Mouse (Mus musculus): ENCODE measurements around the gene Golph3. TPM values are rescaled to one million over a fixed set of nuclear protein-coding genes. Genes with fewer than 3 reads are reported as not detected.

Golph3 gene
- polyA plus RNA-seq, 1 experiment from 2014 or later = 94.8 TPM

DNA sequence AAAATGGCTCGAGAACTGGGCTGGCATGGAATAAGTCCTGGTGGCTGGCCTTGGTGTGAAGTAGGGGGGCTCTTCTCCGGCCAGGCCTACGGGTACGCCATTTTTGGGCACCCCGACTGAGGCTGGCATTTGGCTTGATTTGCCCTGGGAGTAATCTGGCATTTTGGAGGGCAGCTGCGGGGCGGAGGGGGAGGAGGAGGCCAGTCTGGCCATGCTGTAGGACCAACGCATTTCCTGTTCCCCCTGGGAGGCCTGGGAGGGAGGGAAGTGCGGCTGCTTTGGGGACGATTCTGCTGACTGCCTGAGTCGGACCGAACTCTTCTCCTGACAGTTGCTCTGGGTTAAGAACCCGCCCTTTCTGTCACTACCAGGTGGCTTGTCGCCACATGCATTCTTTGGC, 52.2 kb downstream of the Golph3 start:
- H3K4me3 ChIP-seq = no peak overlapping the region
- no peak overlapping the region for H3K9ac ChIP-seq (replicated peaks)
- H3K9me3 ChIP-seq = no peaks in the 10 kb centered on the region
- peaks cover 23% of the 10 kb centered on the region for H3K27me3 ChIP-seq
- H3K4me1 ChIP-seq = peaks cover 27% of the 10 kb centered on the region
- ATAC-seq (ENCODE audit: low FRiP score, low read depth) = no peak
- H3K36me3 ChIP-seq = no peaks in the 10 kb centered on the region
- WGBS = 85% methylated on average over 14 of the region's 14 CpGs
- no peak overlapping the region for H3K4me2 ChIP-seq (replicated peaks)
- no peak overlapping the region for H3K27ac ChIP-seq (replicated peaks)

GRCm38 (mm10) chr15:12373918-12374317, 52.7 kb downstream of the Golph3 start:
- WGBS = 84% methylated on average over 6 of the region's 6 CpGs
- ATAC-seq (ENCODE audit: low FRiP score, low read depth) = no peak
- Histone ChIP-seq H3K9ac (replicated peaks) (no peak overlapping the region), H3K27ac (replicated peaks) (no peak overlapping the region), H3K4me3 (no peak overlapping the region), H3K27me3 (peaks cover 23% of the 10 kb centered on the region), H3K36me3 (no peaks in the 10 kb centered on the region), H3K4me1 (peaks cover 27% of the 10 kb centered on the region), H3K4me2 (replicated peaks) (no peak overlapping the region), H3K9me3 (no peaks in the 10 kb centered on the region)

- Histone ChIP-seq H3K36me3 (no peaks in the 10 kb centered on the region), H3K4me3 (peak overlapping the region; percentile 37; the same call in 1 of the 2 replicates), H3K9ac (replicated peaks) (peak overlapping the region; percentile 31; the same call in 1 of the 2 replicates), H3K4me1 (peaks cover 27% of the 10 kb centered on the region), H3K27ac (replicated peaks) (no peak overlapping the region), H3K4me2 (replicated peaks) (peak overlapping the region; percentile 57), H3K27me3 (peaks cover 20% of the 10 kb centered on the region), H3K9me3 (no peaks in the 10 kb centered on the region)
- 68% methylated on average over 18 of the region's 18 CpGs for WGBS
- ATAC-seq (ENCODE audit: low FRiP score, low read depth) = no peak
Observed at GRCm38 (mm10) chr15:12374916-12375315, 53.7 kb downstream of the Golph3 start.

DNA sequence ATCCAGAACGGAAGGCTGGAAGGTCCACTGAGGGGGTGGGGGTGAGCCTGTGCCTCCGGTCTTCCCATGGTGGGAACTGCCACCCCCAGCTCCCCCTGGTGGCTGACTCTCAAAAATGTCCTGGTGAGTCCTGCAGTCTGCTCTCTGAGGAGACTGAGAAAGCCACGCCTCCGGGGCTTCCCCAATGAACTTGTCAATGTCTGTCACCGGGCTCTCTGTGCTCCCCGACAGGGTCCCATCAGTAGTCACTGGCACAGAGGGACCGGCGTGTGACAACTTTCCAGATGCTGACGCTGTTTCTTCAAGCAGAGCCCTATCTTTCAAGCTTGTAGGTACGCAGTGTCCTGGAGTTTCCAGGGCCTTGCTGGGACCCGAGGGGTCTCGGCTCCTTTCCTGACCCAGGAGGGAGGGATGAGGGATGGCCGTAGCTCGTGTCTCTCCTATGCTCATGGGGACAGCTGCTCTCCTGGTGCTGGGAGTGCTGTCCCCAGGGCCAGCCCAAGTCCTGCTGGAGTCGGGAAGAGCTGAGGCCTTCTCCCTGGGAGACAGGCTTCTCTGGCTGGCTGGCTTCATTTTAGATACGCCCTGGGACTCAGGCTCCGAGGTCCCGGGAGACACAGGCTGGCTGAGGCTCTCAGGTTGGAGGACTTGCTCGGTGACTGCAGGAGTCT, 54.5 kb downstream of the Golph3 start:
- Histone ChIP-seq H3K4me1 (peaks cover 27% of the 10 kb centered on the region), H3K4me3 (peak overlapping the region; percentile 37), H3K9ac (replicated peaks) (peak overlapping the region; percentile 28), H3K27ac (replicated peaks) (peak overlapping the region; percentile 60; the same call in 1 of the 2 replicates), H3K27me3 (peaks cover 15% of the 10 kb centered on the region; the same call in 1 of the 2 replicates), H3K36me3 (no peaks in the 10 kb centered on the region), H3K9me3 (no peaks in the 10 kb centered on the region), H3K4me2 (replicated peaks) (peak overlapping the region; percentile 57)
- 2% methylated on average over 19 of the region's 19 CpGs for WGBS
- ATAC-seq (ENCODE audit: low FRiP score, low read depth) = peak; percentile 79

- no peak for ATAC-seq (ENCODE audit: low FRiP score, low read depth)
- Histone ChIP-seq H3K4me2 (replicated peaks) (peak overlapping the region; percentile 57), H3K27me3 (peaks cover 15% of the 10 kb centered on the region; the same call in 1 of the 2 replicates), H3K9ac (replicated peaks) (peak overlapping the region; percentile 28; the same call in 1 of the 2 replicates), H3K4me3 (peak overlapping the region; percentile 37), H3K9me3 (no peaks in the 10 kb centered on the region), H3K27ac (replicated peaks) (peak overlapping the region; percentile 60; the same call in 1 of the 2 replicates), H3K4me1 (peaks cover 23% of the 10 kb centered on the region), H3K36me3 (no peaks in the 10 kb centered on the region)
- 38% methylated on average over 13 of the region's 13 CpGs for WGBS
Observed at GRCm38 (mm10) chr15:12376491-12377069, 55.3 kb downstream of the Golph3 start.

- Histone ChIP-seq H3K9ac (replicated peaks) (no peak overlapping the region), H3K27me3 (peaks cover 10% of the 10 kb centered on the region; the same call in 1 of the 2 replicates), H3K9me3 (no peaks in the 10 kb centered on the region), H3K36me3 (no peaks in the 10 kb centered on the region), H3K4me2 (replicated peaks) (no peak overlapping the region), H3K4me3 (no peak overlapping the region), H3K27ac (replicated peaks) (no peak overlapping the region), H3K4me1 (peaks cover 19% of the 10 kb centered on the region)
- no peak for ATAC-seq (ENCODE audit: low FRiP score, low read depth)
- 79% methylated on average over 10 of the region's 10 CpGs for WGBS
Observed at GRCm38 (mm10) chr15:12377800-12378199, 56.5 kb downstream of the Golph3 start.

DNA sequence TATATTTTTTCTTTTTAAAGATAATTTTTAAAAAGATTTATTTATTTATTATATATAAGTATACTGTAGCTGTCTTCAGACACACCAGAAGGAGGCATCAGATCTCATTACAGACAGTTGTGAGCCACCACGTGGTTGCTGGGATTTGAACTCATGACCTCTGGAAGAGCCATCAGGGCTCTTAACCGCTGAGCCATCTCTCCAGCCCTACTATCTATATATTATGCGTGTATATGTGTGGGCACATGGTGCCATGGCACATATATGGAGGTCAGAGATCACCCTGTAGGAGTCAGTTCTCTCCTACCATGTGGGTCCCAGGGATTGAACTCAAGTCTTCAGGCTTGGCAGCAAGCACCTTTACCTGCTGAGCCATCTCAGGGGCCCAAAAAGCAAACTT, 58.8 kb downstream of the Golph3 start:
- no peaks in the 10 kb centered on the region for H3K36me3 ChIP-seq
- ATAC-seq (ENCODE audit: low FRiP score, low read depth) = no peak
- no peak overlapping the region for H3K27ac ChIP-seq (replicated peaks)
- H3K9me3 ChIP-seq = no peaks in the 10 kb centered on the region
- H3K4me1 ChIP-seq = peaks cover 18% of the 10 kb centered on the region
- H3K4me3 ChIP-seq = no peak overlapping the region
- WGBS = 90% methylated on average over 3 of the region's 3 CpGs
- H3K27me3 ChIP-seq = no peaks in the 10 kb centered on the region
- H3K4me2 ChIP-seq (replicated peaks) = no peak overlapping the region
- H3K9ac ChIP-seq (replicated peaks) = no peak overlapping the region

DNA sequence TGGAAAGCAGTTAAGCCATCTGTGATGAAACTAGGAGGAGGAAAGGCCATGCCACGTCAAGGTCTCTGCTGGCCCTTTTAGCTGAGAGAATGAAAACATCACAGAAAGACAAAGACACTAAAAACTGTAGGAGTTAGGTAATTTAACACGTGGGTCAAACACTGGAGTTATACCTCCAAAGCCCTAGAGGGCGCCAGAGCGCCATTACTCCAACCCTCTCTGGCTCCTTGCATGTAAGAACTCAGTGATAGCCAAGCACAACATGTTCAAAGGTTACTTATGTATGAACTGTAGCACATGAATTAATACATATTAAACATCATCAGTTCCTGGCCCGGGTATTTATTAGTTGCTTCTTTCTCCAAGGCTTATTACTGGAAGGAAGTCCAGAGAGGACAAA, 59.3 kb downstream of the Golph3 start:
- Histone ChIP-seq H3K9me3 (no peaks in the 10 kb centered on the region), H3K36me3 (no peaks in the 10 kb centered on the region), H3K27ac (replicated peaks) (no peak overlapping the region), H3K9ac (replicated peaks) (no peak overlapping the region), H3K4me2 (replicated peaks) (no peak overlapping the region), H3K4me1 (peaks cover 14% of the 10 kb centered on the region), H3K4me3 (no peak overlapping the region), H3K27me3 (no peaks in the 10 kb centered on the region)
- WGBS = 50% methylated on average over 5 of the region's 5 CpGs
- no peak for ATAC-seq (ENCODE audit: low FRiP score, low read depth)

DNA sequence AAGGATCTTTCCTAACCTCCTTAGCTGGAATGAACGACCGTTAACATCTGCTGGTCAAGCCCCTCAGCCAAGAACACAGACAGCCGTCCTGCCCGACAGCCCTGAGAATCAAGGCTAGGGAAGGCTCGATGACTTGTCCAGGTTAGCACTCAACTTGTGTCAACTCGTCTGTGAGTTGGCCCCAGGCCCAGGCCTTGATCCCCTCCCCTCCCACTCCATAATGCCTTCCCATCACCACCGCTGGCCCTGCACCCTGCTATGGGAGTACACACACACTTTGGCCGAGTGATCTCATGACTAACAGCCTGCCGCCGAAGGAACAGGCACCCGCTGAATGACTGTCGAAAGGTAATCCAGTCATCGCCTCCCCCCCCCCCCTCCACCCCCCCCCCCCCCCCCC, 63.4 kb downstream of the Golph3 start:
- no peak overlapping the region for H3K9ac ChIP-seq (replicated peaks)
- no peak for ATAC-seq (ENCODE audit: low FRiP score, low read depth)
- H3K4me2 ChIP-seq (replicated peaks) = no peak overlapping the region
- H3K27me3 ChIP-seq = no peaks in the 10 kb centered on the region
- WGBS = 88% methylated on average over 11 of the region's 13 CpGs
- H3K36me3 ChIP-seq = no peaks in the 10 kb centered on the region
- H3K27ac ChIP-seq (replicated peaks) = no peak overlapping the region
- no peak overlapping the region for H3K4me3 ChIP-seq
- H3K9me3 ChIP-seq = no peaks in the 10 kb centered on the region
- H3K4me1 ChIP-seq = peaks cover 13% of the 10 kb centered on the region; the same call in 1 of the 2 replicates

DNA sequence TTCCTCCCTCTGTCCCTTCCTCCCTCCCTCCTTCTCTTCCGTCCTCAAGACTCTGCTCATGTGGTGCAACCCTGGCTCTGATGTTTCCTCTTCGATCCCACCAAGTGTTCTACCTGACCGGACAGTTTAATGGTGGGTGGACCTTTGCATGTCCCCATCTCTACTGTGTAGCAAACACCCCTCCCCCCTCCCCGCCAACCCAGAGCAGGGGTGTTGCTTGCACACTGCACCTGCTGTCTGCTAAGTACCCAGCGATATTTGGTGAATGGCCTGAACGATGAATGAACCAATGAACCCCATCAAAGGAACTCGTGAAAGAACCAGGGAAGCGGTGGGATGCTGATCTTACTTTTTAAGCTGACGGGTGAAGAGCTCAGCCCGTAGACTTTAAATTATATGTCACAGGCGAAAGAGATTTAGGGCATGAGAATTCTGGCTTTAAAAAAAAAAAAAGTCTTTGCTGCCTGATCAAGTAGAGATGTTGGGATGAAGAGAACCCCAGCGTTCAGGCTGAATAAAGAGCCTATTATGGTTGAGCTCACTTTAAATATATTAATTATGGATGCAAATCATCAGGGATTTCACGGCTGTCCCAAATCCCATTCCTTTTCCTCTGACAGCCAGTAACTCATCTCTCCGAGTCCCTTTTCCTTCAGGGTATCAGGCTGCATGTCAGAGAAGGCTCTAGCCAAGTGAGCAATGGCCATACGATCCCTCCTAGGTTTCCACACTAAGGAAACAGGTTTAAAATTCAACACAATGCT, 67.7 kb downstream of the Golph3 start:
- peak; percentile 93 for ATAC-seq (ENCODE audit: low FRiP score, low read depth)
- peaks cover 13% of the 10 kb centered on the region; the same call in 1 of the 2 replicates for H3K4me1 ChIP-seq
- H3K4me2 ChIP-seq (replicated peaks) = peak overlapping the region; percentile 22
- no peak overlapping the region for H3K9ac ChIP-seq (replicated peaks)
- WGBS = 29% methylated on average over 15 of the region's 15 CpGs
- no peaks in the 10 kb centered on the region for H3K9me3 ChIP-seq
- H3K27ac ChIP-seq (replicated peaks) = peak overlapping the region; percentile 86
- H3K4me3 ChIP-seq = no peak overlapping the region
- no peaks in the 10 kb centered on the region for H3K36me3 ChIP-seq
- no peaks in the 10 kb centered on the region for H3K27me3 ChIP-seq

DNA sequence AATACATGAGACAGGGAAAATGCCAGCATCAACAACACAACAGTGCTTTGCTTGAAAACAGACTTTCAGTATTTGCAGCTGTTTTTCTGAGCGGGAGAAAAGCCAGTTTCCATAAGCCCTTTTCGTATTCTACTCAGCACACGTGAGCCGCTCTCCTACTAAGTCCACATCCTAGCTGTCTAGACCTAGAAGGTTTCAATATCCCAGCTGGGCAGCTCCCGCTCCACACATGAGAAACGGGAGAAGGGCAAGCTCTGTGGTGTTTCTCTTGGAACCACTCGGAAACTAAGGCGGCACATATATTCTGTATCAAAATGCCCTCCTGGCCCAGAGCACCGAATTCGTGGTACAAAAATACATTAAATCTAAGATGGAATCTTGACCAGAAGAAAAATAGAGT, 73.5 kb downstream of the Golph3 start:
- Histone ChIP-seq H3K27ac (replicated peaks) (no peak overlapping the region), H3K9me3 (no peaks in the 10 kb centered on the region), H3K4me3 (no peak overlapping the region), H3K4me1 (no peaks in the 10 kb centered on the region; the same call in 1 of the 2 replicates), H3K4me2 (replicated peaks) (no peak overlapping the region), H3K27me3 (no peaks in the 10 kb centered on the region), H3K9ac (replicated peaks) (no peak overlapping the region), H3K36me3 (no peaks in the 10 kb centered on the region)
- WGBS = 89% methylated on average over 10 of the region's 10 CpGs
- ATAC-seq (ENCODE audit: low FRiP score, low read depth) = no peak

- Histone ChIP-seq H3K4me1 (no peaks in the 10 kb centered on the region), H3K27ac (replicated peaks) (no peak overlapping the region), H3K27me3 (no peaks in the 10 kb centered on the region; the same call in 1 of the 2 replicates), H3K9ac (replicated peaks) (no peak overlapping the region), H3K4me2 (replicated peaks) (no peak overlapping the region), H3K36me3 (no peaks in the 10 kb centered on the region), H3K9me3 (no peaks in the 10 kb centered on the region), H3K4me3 (no peak overlapping the region)
- no peak for ATAC-seq (ENCODE audit: low FRiP score, low read depth)
- WGBS = 85% methylated on average over 6 of the region's 6 CpGs
Observed at GRCm38 (mm10) chr15:12397032-12397431, 75.8 kb downstream of the Golph3 start.
